Mouse (Mus musculus): ENCODE measurements at regions not wholly inside any gene's neighbourhood (a gene's known extent, or its start where the extent isn't known, plus 50 kb on each side); places are given as distances from the start of the nearest gene placed in this dataset.

DNA sequence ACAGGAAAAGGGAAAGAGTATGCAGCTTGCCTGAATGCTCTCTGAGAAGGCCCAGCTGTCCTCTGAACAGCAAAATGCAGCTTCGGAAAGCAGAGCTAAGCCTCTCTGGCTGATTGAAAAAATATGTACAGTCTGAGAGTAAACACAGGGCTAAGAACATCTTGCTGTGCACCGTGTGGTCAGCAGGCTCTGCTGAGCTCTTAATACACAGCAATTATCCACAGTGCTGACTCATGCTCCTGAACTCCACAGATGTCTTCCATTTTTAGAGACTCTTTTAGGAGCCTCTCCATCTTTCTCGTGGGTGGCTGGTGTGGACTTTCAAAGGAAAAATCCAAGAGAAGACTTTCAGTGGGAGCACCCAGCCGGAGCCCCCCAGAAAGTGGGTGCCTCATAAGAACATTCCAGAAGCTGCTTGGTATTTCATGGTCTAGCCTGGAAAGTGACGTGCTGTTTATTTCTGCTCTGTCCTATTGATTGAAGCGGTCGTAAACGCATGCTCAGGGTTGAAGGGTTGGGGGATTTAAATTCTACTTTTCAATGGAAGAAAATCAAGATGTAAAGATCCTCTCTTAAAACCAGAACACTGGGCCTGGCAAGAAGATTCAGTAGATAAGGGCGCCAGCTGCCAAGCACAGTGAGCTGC lies 209.5 kb downstream of the Mreg start:
- DNase-seq (ENCODE audit: low read depth, low spot score): no peak

DNA sequence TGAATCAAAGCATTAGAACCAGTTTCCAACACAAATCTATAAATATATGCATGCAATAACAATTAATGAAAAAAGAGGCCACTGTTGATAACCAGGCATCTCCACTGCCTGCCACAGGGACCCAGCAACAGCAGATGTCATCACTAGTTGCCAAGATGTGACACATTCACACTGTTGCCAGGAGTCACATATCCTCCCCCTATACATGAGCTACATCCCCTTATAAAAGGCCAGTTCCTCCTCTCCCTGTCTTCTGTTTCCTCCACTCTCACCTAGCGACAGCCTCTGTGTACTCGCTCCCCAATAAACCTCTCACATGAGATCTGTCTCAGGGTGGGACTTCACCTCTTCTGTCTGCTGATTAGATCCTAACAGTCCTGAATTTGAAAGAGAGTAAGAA lies 211.4 kb downstream of the Mreg start:
- DNase-seq (ENCODE audit: low read depth, low spot score): no peak

DNA sequence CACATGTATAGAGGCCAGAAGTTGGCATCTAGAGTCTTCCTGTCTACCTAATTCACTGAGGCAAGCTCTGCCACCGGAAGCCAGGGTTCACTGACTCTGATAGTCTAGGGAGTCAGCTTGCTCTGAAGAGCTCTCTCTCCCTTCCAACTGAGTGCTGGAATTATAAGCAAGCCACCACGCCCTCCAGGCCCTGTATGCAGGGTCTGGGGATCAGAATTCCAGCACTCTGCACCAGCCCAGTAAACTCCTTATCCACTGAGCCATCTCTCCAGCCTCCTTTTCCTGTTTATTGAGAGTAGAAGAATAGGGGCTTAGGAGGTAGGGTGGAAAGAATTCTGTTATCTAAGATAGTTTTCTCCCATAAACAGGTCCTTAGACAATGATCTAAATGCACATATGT lies 215.3 kb downstream of the Mreg start:
- DNase-seq (ENCODE audit: low read depth, low spot score): no peak

DNA sequence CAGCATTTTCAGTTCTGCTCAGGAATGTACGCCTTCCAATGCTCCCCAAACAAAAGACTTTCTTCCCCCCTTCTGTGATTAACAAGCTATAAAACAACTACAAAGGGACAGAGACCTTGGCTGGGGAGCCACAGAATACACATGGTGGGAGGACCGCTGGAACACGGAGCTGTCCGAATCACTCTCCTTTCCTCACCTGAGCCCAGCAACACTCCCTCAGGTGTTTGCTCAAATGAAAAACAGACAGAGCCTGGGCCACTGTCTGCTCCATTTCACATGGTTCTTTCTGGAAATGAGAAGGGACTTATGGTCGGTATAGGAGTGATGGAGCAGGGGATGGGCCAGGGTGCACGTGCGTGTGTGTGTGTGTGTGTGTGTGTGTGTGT lies 215.9 kb downstream of the Mreg start:
- DNase-seq (ENCODE audit: low read depth, low spot score): no peak

DNA sequence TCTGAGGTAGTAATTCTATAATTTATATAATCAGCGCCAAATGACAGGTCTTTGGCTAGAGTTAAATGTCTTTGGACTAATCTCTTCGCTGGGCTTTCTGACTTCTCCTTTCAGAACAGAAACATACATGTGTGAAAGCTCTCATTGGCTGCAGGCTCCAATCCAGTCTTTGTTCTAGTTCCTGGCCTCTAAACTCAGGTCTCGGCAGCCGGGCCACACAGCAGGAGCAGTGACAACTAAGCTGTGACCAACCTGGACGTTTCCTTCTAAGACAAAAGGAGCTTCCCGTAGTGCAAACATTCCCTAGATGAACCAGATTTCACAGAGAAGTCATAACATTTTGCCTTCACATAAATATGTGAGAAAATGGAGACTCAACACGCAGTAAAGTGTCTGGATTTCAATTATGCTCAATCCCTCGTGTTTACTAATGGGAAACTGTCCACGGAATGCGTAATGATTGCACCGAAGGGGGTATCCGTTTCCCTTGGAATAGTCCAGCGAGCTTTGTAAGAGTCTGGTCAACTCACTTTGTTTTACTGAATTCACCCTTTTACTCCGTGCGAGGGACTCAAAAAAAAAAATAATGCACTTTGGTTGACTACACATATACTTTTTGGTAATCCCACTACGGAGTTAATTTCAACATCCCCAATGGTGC lies 216.4 kb downstream of the Mreg start:
- no peak for DNase-seq (ENCODE audit: low read depth, low spot score)

DNA sequence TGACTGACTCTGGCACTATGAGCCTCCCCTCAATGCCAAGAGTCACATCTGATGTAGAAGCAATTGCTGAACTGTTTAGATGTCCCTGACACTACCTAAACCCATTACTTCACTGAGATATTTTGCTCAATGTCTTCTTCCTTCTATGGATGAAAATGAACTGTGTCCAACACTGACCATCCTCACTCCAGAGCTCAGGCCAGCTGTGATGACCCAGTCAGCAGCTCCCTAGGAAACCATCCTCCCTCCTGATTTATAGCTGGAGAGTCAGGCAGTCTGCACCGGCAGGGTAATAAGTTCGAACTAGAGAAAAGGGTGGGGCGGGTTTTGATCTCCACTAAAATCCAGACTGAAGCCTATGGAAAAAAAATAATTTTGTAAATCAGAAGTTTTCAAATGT lies 221.2 kb downstream of the Mreg start:
- no peak for DNase-seq (ENCODE audit: low read depth, low spot score)

DNA sequence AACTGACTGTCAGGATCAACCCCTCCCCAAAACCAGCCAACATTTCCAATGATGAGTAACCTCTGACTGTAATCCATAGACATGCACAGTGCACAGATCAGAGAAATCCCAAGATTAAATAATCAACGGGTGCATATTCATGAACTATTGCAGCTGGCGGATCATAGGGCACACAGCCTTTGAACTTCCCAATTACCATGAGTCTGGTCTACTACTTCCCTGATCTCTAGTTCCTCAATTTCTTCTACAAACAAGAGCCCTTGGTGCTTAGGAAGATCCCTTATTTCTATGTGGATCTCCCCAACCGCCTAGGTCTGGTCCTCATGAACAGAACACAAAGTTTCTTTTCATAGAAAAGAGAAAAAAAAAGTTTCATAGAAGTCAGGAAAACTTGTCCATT lies 224.0 kb downstream of the Mreg start:
- DNase-seq (ENCODE audit: low read depth, low spot score): no peak

DNA sequence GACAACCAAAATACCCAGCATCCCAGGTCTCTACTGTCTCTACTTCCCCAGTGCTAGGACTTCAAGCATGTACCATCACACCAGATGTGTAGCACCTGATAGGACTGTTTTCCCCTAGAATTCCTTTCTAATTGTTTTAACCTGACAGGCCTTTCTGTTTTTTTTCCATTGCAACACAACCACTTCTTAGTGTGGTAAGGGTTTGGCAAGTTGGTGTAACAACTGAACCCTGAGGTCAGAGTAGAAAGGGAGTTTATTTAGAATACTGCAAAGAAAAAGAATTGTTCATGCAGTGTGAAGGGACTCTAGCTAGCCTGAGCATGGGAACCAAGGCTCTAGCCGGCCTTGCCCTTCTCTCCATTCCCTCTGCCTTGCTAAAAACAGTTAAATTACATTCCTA lies 226.1 kb downstream of the Mreg start:
- no peak for DNase-seq (ENCODE audit: low read depth, low spot score)

DNA sequence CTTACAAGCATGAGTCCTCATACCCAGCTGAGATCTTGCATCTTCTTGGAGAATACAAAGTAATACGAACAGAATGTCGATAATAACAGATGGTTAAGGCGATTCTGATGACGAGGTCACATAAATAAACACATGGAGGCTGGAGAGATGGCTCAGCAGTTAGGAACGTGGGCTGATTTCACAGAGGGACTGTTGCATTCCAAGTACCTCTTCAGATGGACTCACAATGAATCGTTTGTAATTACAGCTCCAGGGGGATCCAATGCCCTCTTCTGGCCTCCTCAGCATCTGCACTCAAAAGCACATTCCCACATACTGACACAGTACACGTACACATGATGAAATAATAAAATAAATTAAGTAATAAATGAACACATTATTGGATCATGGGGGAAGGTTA lies 228.3 kb downstream of the Mreg start:
- DNase-seq (ENCODE audit: low read depth, low spot score): no peak

DNA sequence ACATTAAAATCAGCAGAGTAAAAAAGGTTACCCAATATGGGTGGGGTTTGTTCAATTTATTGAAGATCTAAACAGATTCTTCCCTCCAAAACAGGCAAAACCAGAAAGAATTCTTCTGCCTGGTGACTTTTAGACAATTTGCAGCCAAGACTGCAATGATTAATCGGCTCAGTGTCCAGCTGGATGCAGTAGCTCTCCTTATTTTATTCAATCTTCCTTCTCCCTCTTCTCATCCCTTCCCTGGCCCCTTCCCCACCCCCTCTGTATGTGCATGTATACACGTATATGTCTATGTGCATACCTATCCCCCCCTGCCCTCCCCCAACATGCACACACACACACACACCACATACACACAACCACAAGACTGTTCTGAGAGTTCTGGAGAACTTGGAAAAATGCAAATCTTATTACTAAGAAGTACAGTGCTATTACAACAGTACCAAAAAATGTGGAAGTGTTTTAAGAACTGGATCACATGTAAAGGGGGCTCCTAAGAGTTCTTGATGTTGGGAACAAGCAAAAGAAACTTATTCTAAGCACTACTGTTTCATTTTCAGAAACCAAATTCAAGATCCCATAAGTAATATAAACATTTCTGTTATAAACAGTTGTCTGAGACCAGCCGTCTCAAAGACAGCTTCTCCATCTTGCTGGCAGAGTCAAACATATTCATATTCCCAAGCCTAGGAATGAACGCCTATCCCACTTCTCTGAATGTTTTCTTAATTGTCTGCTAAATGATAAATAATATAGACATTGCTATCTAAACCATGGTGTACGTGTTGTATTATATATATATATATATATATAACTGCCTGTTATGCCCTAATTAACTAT lies 229.5 kb downstream of the Mreg start:
- DNase-seq (ENCODE audit: low read depth, low spot score): no peak

DNA sequence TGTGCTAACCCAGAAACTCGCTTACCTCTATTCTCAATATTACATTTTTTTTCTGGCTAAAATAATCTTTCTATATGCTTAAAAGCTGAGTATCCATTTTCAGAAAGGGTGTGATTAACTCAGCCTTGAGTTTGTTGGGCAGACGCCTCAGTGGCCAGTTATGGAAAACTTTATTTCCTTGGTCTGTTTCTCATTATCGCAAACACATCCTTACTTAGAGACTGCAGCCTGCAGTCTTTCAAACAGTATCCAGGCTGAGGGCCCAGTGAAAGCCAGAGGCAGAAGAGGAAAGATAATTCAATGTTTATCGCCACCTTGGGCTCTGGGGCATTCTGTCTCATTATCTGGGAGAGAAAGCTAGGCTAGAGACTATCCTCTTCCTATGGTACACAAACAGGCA lies 231.5 kb downstream of the Mreg start:
- peak; percentile 30 for DNase-seq (ENCODE audit: low read depth, low spot score)

DNA sequence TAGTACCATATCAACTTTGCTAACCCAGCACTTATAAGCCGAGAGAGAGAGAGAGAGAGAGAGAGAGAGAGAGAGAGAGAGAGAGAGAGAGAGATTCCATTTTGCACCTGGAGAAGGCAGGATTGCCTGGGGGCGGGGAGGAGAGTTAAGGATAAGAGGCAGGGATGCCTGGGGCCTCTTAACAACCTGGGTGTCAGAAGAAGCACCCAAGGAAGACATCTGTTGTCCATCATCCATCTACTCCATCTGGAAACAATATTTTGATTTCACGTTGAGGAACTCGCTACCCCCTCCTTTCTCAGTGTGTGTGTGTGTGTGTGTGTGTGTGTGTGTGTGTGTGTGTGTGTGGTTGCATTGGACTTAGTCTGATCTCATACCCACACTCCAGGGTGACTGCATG lies 232.8 kb downstream of the Mreg start:
- no peak for DNase-seq (ENCODE audit: low read depth, low spot score)

DNA sequence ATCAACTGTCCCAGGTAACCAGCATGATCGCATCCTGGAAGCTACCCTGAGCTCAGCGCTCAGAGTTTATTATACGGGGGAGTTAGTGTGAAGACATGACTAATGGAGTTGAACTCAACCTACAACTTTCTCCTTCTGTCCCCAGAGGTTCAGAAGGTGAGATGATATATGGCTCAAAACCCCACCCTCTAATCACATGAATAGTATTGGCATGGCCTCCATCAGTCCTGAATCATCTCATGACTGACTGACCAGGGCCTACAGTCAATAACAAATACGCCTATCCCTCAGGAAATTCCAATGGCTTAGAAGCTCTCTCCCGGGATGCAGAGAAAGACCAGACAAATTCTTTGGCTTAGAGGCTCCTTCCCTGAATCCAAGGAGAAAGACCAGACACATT lies 234.7 kb downstream of the Mreg start:
- no peak for DNase-seq (ENCODE audit: low read depth, low spot score)

DNA sequence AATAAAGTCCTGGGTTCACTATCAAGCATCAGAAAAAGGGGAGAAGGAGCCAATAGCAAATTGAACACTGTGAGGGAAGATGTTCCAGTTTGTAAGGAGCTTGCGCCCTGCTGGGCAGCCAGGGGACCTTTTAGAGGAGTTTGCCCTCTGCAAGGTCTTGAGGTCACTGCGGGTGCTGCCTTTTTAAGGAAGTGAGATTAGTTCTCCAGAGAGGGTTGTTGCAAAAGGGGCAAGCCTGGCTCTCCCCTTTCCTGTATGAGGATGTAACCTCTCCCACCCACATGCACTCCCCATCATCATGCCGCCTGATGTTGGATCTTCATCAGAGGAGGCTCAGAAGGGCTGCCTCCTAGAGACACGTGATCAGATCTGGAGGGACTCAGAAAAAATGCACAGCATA lies 237.4 kb downstream of the Mreg start:
- peak; percentile 33 for DNase-seq (ENCODE audit: low read depth, low spot score)

DNA sequence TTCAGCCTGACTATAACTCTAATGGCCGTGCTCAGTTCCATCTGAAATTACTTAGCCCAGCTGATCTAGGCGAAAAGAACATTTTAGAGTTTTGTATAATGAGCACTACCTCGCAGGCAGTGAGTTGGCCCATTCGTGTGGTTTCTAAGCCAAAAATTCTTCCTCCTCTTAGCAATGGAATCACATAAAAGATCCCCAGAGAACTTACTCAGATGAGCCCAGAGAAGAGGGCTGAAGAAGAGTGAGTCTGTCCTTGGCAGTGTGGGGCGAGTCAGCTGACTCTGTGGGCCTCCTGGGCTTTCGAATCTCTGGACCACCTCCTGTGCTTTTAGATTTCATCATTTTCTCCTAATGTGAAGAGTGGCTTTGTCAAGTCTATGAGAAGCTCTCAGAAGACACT lies 240.2 kb downstream of the Mreg start:
- peak; percentile 86 for DNase-seq (ENCODE audit: low read depth, low spot score)

DNA sequence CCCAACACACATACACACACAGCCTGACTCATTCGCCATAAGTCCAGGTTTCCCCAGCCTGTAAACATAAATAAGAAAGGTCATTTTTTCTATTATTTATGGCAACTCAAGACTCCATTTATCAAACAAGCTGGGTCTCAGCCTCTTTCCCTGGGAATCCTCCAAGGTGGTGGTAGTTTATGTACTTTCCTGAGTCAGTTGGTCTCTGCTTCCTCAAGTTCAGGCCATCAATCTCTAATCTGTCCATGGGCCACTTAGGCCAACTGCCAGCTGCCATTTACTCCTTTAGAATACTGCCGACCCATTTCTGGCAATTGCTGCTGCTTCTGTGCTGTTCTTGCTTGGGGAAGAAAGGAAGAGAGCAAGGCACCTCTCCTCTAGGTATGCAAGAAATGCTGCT lies 241.3 kb downstream of the Mreg start:
- DNase-seq (ENCODE audit: low read depth, low spot score): no peak

DNA sequence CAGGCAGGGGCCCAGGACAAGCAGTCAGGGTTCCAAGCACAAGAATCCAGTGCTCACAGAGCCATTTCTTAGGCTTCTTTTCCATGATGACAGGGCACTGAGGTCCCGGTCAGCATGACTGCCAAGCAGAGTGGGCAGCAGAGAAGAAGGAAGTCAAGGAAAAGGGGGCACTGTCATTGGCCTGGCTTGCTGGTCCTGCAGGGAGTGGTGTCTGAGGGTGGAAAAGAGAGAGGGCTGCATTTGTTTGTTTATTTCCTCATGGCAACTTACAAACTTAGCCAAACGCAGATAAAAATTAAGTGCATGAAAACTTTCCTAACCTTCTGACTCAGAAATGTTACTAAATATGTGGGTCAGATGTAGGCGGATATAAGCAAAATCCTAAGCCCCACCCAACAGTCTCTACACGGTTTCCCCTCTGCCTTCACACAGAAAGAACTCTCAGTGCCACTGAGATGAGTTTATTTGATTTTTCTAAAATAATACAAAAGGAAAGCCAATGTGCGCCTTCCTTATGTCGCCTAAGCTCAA lies 244.5 kb downstream of the Mreg start:
- DNase-seq (ENCODE audit: low read depth, low spot score): no peak

DNA sequence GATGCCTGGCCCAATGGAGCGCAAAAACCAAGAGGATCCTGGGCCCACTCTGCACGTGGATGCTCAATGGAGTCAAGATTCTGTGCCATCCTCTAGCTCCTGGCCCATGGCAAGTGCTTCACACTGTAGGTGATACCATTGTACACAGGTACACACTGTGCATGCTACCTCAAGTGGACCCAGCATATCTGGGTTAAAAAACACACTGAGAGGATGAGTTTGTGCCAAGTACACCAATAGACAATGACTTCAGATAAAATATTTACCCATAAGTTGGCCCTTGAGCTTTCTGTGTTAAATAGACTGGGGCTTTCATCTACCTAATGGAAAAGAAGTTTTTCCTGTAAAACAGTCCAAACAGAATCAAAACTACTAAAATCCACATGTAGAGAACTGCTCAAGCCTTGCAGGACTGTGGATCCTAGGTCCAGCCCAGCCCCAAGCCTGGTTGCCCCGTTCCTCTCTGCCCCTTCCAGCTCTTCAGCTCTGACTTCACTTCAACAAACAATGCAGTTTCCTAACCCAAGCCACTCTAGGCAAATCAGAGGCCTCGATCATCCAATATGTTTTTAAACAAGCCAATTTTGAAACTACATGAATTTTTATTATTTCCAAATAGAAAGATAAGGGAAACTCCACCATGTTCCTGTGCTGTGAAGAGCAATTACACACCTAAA lies 247.5 kb downstream of the Mreg start:
- no peak for DNase-seq (ENCODE audit: low read depth, low spot score)

DNA sequence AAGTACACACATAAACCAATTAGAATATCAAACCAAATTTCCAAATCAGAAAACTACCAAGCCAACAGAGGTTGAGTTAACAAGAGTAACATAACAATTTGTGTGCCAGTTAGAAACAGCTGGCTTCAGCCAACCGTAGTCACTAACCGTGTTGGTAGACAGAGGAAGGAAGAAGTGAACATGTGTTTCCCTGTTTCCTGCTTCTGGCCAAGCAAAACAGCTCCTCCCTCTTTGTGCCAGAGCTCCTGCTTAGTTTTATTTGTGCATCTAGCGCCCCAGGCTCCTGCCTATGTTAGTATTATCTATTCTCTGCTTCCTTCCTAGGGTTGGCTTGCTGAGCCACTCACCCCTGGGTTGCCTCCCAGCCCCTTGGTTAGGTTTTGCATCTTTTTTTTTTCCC lies 255.2 kb downstream of the Mreg start:
- DNase-seq (ENCODE audit: low read depth, low spot score): no peak

DNA sequence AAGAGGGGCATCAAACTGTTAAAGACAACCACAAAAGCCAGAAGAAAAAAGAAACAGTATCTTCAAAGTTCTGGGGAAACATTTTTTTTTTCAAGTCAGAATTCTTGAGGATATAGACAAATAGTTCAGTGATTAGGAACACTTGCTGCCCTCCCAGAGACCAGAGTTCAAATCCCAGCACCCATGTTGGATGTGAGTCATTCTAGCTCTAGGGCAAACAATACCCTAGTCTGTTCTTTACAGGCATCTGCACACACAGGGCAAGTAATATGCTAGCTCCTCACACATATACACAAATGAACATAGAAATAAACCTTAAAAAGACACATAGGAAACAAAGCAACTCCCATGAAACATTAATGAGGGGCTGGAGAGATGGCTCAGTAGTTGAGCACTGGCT lies 256.8 kb downstream of the Mreg start:
- no peak for DNase-seq (ENCODE audit: low read depth, low spot score)

DNA sequence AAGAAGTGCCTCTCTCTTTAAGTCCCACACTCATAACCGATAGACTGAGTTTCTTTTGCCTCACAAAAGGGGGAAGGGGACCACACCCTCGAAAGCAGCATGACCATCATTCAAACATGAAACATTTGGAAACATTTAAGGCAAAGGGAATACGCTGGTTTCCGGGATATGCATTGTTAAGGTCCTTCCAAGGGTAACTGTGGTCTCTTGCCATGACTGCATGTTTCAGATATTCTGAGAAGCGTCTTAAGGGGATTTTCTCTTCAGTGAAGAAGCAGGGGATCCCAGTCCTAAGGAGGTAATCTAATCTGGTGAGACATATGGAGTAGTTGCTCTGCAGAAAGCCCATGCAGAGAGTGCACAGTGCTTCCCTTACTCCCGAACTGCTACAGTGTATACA lies 258.8 kb downstream of the Mreg start:
- no peak for DNase-seq (ENCODE audit: low read depth, low spot score)

DNA sequence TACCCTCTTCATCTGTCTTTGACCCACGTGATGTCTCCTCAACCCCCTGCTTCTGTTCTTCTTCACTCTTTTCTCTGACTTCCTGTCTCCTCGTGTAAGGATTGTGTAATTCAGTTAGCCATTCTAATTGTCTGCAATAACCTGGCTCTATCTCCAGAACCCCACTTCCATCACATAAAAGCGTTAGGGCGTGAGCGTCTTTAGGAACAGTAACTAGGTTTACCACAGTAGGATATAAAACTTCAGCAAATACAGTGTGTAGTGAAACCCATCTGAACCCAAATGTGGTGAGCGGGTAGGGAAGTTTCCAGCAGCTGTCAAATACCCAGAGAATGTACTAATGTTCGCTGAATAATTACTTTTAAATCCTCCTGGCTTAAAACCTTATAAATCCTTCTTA lies 262.6 kb downstream of the Mreg start:
- no peak for DNase-seq (ENCODE audit: low read depth, low spot score)
